Mouse (Mus musculus): ENCODE results near the gene Pip4k2c.

Pip4k2c gene

DNA sequence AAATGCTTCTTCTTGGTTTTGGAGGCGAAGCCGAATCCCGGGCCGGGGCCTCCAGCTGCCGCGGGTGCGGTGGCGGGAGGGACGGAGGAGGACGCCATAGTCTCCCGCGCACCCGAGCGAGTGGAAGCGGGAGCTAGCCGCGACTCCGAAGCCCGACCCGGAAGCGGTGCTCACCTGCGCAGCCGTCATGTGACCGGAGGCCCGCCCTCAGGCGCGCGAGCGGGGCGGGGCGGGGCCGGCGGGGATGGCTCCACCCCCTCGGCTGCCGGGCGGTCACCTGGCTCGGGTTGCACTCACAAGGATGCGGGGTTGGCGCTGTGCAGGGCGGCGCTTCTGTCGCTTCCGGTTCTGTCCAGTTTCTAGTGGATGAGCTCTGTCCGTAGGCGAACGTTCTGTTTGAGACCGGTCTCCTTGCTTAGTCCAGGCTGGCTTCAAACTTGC, at the start of gene Pip4k2c:
Gene Pip4k2c (minus strand): TSS at position 172 of the 441 bp plus-strand sequence.
- DNase-seq: peak; percentile 89 to 93

DNA sequence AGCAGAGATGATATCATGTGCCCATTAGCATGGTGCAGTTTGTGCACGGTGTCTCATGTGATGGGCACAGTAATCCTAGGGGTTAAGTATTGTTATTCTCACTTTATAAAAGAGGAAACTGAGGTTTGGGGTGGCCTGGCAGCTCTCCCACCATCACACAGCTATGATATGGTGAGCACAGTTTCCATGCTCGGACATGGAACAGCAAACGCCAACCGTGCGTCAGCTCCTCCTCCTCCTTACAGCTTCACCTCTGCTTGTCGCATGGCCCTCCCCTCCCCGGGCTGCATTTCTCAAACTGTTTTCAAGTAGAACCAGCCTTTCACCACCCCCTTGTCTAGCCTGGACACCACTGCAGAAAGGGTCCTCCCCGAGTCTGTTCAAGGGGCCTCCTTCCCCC, 47.1 kb upstream of the Pip4k2c start:
- DNase-seq: no peak

DNA sequence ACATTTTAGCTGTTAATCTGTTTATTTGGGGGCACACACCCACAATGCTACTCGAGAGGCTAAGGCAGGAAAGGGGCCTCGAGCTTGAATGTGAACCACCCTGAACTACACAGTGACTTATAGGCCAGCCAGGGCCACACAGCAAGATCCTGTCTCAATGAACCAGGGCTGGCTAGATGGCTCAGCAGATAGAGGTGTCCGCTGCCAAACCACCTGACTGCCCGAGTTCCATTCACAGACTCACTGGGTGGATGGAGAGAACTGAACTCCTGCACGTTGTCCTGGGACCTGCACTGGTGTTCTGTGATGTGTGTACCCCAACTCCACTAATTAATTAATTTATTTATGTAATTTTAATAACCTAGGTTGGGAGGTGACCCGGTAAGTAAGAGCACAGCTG, 46.4 kb upstream of the Pip4k2c start:
- no peak for DNase-seq

- no peak for DNase-seq
Measured at GRCm38 (mm10) chr10:127255625-127256345, 44.4 kb upstream of the Pip4k2c start.

DNA sequence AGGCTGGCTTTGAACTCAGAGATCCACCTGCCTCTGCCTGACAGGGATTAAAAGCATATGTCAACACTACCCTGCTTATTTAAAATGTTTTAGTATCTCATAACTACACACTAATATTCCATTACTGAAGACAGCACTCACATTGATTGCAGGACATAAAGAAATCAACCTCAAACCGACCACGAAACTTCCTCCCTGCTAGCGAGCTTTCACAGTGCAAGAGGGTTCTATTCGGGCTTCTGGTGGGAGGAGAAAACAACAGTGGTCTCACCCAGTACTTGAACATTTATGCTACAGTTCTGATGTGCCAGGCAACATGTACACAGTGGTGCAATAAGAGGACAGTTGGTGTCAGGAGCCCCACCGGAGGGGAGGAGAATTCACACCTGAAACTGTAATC, 39.4 kb upstream of the Pip4k2c start:
- DNase-seq: no peak

DNA sequence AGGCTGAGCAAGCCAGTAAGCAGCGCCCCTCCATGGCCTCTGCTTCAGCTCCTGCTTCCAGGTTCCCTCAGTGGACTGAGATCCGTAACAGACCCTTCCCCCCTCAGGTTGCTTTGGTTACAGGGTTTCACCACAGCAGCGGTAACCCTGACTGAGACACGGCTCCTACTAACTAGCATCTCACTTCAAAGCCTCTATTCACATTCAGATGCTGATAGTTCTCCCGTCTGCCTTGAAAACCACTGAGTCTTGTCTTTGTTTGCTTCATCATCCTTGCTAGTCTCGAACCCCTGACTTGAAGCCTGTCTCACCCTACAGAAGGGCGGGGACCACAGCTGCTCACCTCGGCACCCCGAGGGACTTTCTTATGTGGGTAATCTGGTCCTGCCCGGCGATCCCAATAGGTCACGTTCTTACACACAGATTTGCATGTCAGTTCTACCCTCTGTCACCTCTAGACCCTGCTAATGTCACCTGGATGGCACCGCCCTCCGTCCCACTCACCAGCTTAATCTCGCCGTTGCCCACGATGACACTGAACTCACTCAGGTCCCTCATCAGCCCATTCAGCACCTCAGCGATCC, 26.9 kb upstream of the Pip4k2c start:
- DNase-seq: no peak

GRCm38 (mm10) chr10:127236541-127236940, 25.2 kb upstream of the Pip4k2c start:
- DNase-seq: no peak

GRCm38 (mm10) chr10:127233141-127233540, 21.8 kb upstream of the Pip4k2c start:
- peak in 1 of 2 experiments; percentile 22 for DNase-seq

GRCm38 (mm10) chr10:127231741-127232140, 20.4 kb upstream of the Pip4k2c start:
- DNase-seq: no peak

DNA sequence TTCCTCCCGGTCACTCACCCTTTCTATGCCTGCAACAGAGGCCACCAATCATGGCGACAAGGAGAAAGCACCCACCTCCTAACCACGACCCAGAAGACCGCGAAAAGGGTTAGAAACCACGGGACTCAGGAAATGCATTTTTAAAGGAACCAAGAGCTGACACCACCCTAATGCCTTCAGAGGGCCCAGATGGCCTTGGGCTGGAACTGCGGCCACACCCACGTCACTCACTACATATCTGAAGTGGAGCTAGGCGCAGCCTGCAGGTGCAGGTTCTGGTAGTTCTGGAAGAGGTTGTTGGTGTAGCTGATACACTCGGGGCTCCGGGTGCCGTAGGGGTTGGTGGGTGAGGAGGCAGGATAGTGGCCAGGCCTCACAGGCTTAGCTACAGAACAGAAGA, 19.3 kb upstream of the Pip4k2c start:
- no peak for DNase-seq

- peak in 1 of 2 experiments; percentile 21 for DNase-seq
Measured at GRCm38 (mm10) chr10:127228897-127229296, 17.5 kb upstream of the Pip4k2c start.

GRCm38 (mm10) chr10:127227163-127227562, 15.8 kb upstream of the Pip4k2c start:
- no peak for DNase-seq

- no peak for DNase-seq
Measured at GRCm38 (mm10) chr10:127226318-127226895, 15.0 kb upstream of the Pip4k2c start.

- DNase-seq: peak; percentile 28 to 34
Measured at GRCm38 (mm10) chr10:127225732-127226131, 14.3 kb upstream of the Pip4k2c start.

- no peak for DNase-seq
Measured at GRCm38 (mm10) chr10:127225213-127225612, 13.8 kb upstream of the Pip4k2c start.

- no peak for DNase-seq
Measured at GRCm38 (mm10) chr10:127218339-127218738, 7.0 kb upstream of the Pip4k2c start.

DNA sequence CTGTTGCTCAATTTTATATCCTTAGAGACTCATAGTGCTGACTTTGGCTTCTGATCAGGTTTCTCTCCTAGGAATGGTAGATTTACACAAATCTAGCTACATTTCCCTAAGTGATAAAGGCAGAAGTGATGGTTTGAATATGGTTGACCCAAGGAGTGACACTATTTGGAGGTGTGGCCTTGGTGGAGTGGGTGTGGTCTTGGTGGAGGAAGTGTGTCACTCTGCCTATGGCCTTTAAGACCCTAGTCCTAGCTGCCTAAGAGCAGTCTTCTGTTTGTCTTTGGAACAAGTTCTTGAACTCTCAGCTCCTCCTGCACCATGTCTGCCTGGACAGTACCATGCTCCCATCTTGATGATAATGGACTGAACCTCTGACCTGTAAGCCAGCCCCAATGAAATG, 5.8 kb upstream of the Pip4k2c start:
- DNase-seq: no peak

- DNase-seq: no peak
Measured at GRCm38 (mm10) chr10:127216456-127216855, 5.1 kb upstream of the Pip4k2c start.

GRCm38 (mm10) chr10:127214422-127214803, 3.0 kb upstream of the Pip4k2c start:
- no peak for DNase-seq

DNA sequence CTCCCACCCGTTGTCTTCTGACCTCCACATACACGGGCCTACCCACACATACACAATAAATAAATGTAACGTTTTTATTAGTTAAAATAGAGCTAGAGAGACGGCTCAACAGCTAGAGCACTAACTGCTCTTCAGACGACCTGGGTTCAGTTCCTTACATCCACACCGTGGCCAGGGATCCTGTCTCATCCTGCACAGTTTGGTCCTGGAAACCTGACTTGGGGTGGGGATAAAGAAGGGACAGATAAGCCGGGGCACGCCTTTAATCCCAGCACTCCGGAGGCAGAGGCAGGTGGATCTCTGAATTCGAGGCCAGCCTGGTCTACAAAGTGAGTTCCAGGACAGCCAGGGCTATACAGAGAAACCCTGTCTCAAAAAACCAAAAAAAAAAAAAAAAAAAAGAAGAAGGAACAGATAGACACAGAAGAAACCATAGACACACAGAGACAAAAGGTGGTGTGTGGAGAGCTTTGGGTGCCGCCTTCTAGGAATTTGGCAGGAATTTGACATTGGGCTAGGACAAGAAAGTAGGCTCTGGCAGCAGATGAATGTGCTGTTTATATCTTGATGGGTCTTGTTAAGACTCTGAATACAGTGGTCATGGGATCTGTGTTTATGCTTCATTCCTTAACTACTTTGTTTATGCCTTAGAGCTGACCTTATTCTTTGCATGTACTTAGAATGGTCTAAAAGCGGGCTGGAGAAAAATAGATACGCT, 2.5 kb upstream of the Pip4k2c start:
- DNase-seq: no peak

- no peak for DNase-seq
Measured at GRCm38 (mm10) chr10:127213272-127213671, 1.9 kb upstream of the Pip4k2c start.

- DNase-seq: peak in 1 of 2 experiments; percentile 22
Measured at GRCm38 (mm10) chr10:127210961-127211405, 402 bp downstream of the Pip4k2c start.

GRCm38 (mm10) chr10:127209928-127210570, 1.3 kb downstream of the Pip4k2c start:
- DNase-seq: no peak
